ENCODE assay signal across 13 mouse cellular contexts in the genomic region with DNA sequence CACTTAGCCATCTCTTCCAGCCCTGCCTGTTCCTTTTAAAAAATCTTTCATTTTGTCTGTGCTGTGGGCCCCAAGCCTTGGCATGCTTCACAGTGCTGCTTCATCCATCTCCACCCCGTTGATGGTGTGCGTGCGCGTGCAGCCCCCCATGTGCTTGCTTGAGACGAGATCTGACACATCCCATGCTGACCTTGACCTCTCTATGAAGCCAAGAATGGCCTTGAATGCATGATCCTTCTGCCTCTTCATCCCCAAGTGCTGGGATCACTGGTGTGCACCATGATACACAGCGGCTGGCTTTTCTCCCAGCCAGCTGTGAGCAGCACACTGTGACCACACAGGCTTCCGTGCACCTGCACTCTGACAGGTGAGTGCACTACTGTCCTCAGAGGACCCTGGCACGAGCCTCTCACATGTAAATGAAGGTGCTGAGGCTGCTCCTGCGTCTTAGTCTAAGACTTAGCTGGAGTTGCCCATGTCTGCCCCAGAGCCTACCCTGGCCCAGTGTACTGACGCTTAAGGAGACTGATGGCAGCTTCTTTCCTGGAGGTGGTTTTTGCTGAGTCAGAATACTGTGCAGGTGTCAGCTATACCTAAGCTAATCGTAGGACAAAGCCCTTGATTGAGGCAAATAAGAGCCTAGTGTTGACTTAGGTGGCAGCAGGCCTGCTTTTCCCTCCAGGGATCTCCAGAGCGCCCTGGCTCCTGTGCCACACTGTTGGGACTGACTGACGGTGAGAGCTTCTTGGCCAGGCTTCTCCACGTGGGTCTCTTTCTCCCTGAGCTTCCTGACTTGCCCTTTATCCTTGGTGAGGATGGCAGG. TPM values are rescaled to one million over a fixed set of nuclear protein-coding genes. Genes with fewer than 3 reads are reported as not detected.
DNase-seq lines count a peak whose midpoint lies in the region; ATAC-seq and TF ChIP-seq lines count a peak whose summit lies in the region.
"Had no signal": no experiment of that assay in that cellular context is flagged by ENCODE, and none has a peak within 500 bp of the region (broad histone marks: within the 10 kb centered on the region; RNA-seq: fewer than 3 reads in every experiment).

No protein-coding gene starts in this region.

- peaks cover 43% of the 10 kb centered on the region for H3K4me1 ChIP-seq in midbrain, embryonic 10.5 days
- peaks cover 19% of the 10 kb centered on the region for H3K4me1 ChIP-seq in midbrain, embryonic 11.5 days (ENCODE audit: control insufficient read depth, insufficient read depth, low read length)
- peaks cover 11% of the 10 kb centered on the region for H3K4me1 ChIP-seq in lung, postnatal 0 days (ENCODE audit: insufficient read depth, low read depth, low read length)

- no peak for TF ChIP-seq CTCF in gastrocnemius, adult 2 months (IDR thresholded peaks at IDR 0.05)
- no peak for TF ChIP-seq CTCF in lung, postnatal 0 days (IDR thresholded peaks at IDR 0.05)

- H3K9ac ChIP-seq in midbrain, embryonic 11.5 days (ENCODE audit: low read length), result no peak overlapping the region
- H3K9ac ChIP-seq in lung, postnatal 0 days (replicated peaks; ENCODE audit: low read depth), result no peak overlapping the region
- H3K9ac ChIP-seq: heart, embryonic 12.5 days; neural tube, embryonic 15.5 days had no signal

- TF ChIP-seq EP300 in lung, postnatal 0 days (IDR thresholded peaks at IDR 0.05), result no peak

- peak overlapping the region; percentile 9 for H3K4me3 ChIP-seq in gastrocnemius, adult 2 months
- H3K4me3 ChIP-seq in midbrain, embryonic 10.5 days, result no peak overlapping the region
- H3K4me3 ChIP-seq in midbrain, embryonic 11.5 days (ENCODE audit: low read depth, low read length), result no peak overlapping the region
- no peak overlapping the region for H3K4me3 ChIP-seq in lung, postnatal 0 days (ENCODE audit: low read depth, low read length)
- H3K4me3 ChIP-seq: heart, embryonic 12.5 days; neural tube, embryonic 15.5 days had no signal

- intact Hi-C loops in gastrocnemius, adult 2 months (cut with DNase I), result no loop called here

- H3K9me3 ChIP-seq in midbrain, embryonic 10.5 days (replicated peaks), result no peaks in the 10 kb centered on the region
- H3K9me3 ChIP-seq in midbrain, embryonic 11.5 days (ENCODE audit: control insufficient read depth, low read length), result no peaks in the 10 kb centered on the region
- no peaks in the 10 kb centered on the region for H3K9me3 ChIP-seq in lung, postnatal 0 days (ENCODE audit: low read length)
- H3K9me3 ChIP-seq: heart, embryonic 12.5 days; neural tube, embryonic 15.5 days had no signal

- peaks cover 9% of the 10 kb centered on the region; the same call in 1 of the 2 replicates for H3K36me3 ChIP-seq in midbrain, embryonic 10.5 days
- H3K36me3 ChIP-seq in midbrain, embryonic 11.5 days (ENCODE audit: control insufficient read depth, insufficient read depth, low read length), result no peaks in the 10 kb centered on the region
- no peaks in the 10 kb centered on the region for H3K36me3 ChIP-seq in lung, postnatal 0 days (ENCODE audit: insufficient read depth, low read length)
- H3K36me3 ChIP-seq: neural tube, embryonic 15.5 days had no signal

- peak overlapping the region; percentile 85 for H3K27ac ChIP-seq in gastrocnemius, adult 2 months
- peak overlapping the region; percentile 34; the same call in 1 of the 2 replicates for H3K27ac ChIP-seq in midbrain, embryonic 10.5 days (replicated peaks)
- no peak overlapping the region; the same call in 1 of the 2 replicates for H3K27ac ChIP-seq in midbrain, embryonic 11.5 days (ENCODE audit: low read depth, low read length)
- 0 out of 2 replicates have a peak overlapping the region, but pooled peaks have one; percentile 28 for H3K27ac ChIP-seq in lung, postnatal 0 days (ENCODE audit: low read length)
- H3K27ac ChIP-seq: macrophage; neural tube, embryonic 15.5 days had no signal

- no peak overlapping the region for H3K4me2 ChIP-seq in midbrain, embryonic 11.5 days
- H3K4me2 ChIP-seq in lung, postnatal 0 days (replicated peaks; ENCODE audit: low read depth, low read length), result no peak overlapping the region
- H3K4me2 ChIP-seq: heart, embryonic 12.5 days; neural tube, embryonic 15.5 days had no signal

- DNase-seq in gastrocnemius, adult 2 months, result no peak
- no peak for DNase-seq in gastrocnemius, adult 8-10 months (ENCODE audit: low spot score in 2 of 2)
- DNase-seq in midbrain, embryonic 10.5 days (ENCODE audit: low spot score), result no peak
- DNase-seq in midbrain, embryonic 11.5 days (ENCODE audit: low spot score, missing footprints), result no peak
- peak; percentile 72 for DNase-seq in lung, postnatal 0 days (ENCODE audit: low spot score)
- peak; percentile 42 to 65 for DNase-seq in thymus, postnatal 36 days
- DNase-seq in cerebellum, postnatal 14 days, result no peak
- DNase-seq in MN1 (ENCODE audit: low spot score), result no peak
- DNase-seq: right cerebral cortex, postnatal 14 days had no signal

- H3K27me3 ChIP-seq in midbrain, embryonic 10.5 days (ENCODE audit: low read depth, poor library complexity, severe bottlenecking), result no peaks in the 10 kb centered on the region
- no peaks in the 10 kb centered on the region for H3K27me3 ChIP-seq in midbrain, embryonic 11.5 days (ENCODE audit: control insufficient read depth, insufficient read depth, low read length)
- no peaks in the 10 kb centered on the region for H3K27me3 ChIP-seq in lung, postnatal 0 days (replicated peaks; ENCODE audit: insufficient read depth, low read length)
- H3K27me3 ChIP-seq: heart, embryonic 12.5 days; neural tube, embryonic 15.5 days had no signal

- ATAC-seq in midbrain, embryonic 11.5 days (ENCODE audit: low FRiP score), result no peak
- peak; percentile 76 for ATAC-seq in lung, postnatal 0 days
- ATAC-seq: inflammation-experienced regulatory T-cells, adult 6 months had no signal

- 81% methylated on average over 14 of the region's 14 CpGs for WGBS in midbrain, embryonic 10.5 days
- WGBS in midbrain, embryonic 11.5 days, result 77% methylated on average over 14 of the region's 14 CpGs
- 61% methylated on average over 14 of the region's 14 CpGs for WGBS in lung, postnatal 0 days

RNA-seq across cellular contexts. Expression of gene Pptc7, which starts 11.2 kb away (rescaled TPM):
- total RNA-seq in gastrocnemius, adult 2 months (2021), result 100 to 1,000 TPM; 103 to 115 TPM
- total RNA-seq in gastrocnemius, adult 8-10 months (2022), result 100 to 1,000 TPM in 2 of 4 experiments, 10 to 100 TPM in 2; 91.8 to 110 (median 100.0) TPM
- 7.3 and 7.7 TPM in 2 replicates for polyA plus RNA-seq in midbrain, embryonic 10.5 days (2016; fragmentation: Nextera tagmentation; extraction: Ambion mirVana)
- 7.6 and 8.8 TPM in 2 replicates for polyA plus RNA-seq in midbrain, embryonic 11.5 days (2014; fragmentation: Nextera tagmentation; extraction: Ambion mirVana)
- polyA plus RNA-seq in lung, postnatal 0 days (2015; fragmentation: Nextera tagmentation; extraction: Ambion mirVana), result 12.2 and 12.7 TPM in 2 replicates

RNA-seq across cellular contexts. Expression of gene Tctn1, which starts 31.1 kb away (rescaled TPM):
- total RNA-seq in gastrocnemius, adult 2 months (2021), result 1 to 10 TPM; 1.8 to 2.0 TPM
- total RNA-seq in gastrocnemius, adult 8-10 months (2022), result 1 to 10 TPM; 1.4 to 2.1 (median 1.7) TPM
- polyA plus RNA-seq in midbrain, embryonic 10.5 days (2016; fragmentation: Nextera tagmentation; extraction: Ambion mirVana), result 5.9 and 6.4 TPM in 2 replicates
- 4.3 and 4.8 TPM in 2 replicates for polyA plus RNA-seq in midbrain, embryonic 11.5 days (2014; fragmentation: Nextera tagmentation; extraction: Ambion mirVana)
- polyA plus RNA-seq in lung, postnatal 0 days (2015; fragmentation: Nextera tagmentation; extraction: Ambion mirVana), result 4.5 and 5.1 TPM in 2 replicates

RNA-seq across cellular contexts. Expression of gene Rad9b, which starts 58.7 kb away (rescaled TPM):
- total RNA-seq in gastrocnemius, adult 2 months (2021), result under 1 TPM; 0.38 to 0.45 TPM
- total RNA-seq in gastrocnemius, adult 8-10 months (2022), result under 1 TPM; 0.13 to 0.63 (median 0.42) TPM
- 9.5 and 11.5 TPM in 2 replicates for polyA plus RNA-seq in midbrain, embryonic 10.5 days (2016; fragmentation: Nextera tagmentation; extraction: Ambion mirVana)
- polyA plus RNA-seq in midbrain, embryonic 11.5 days (2014; fragmentation: Nextera tagmentation; extraction: Ambion mirVana), result 9.7 and 11.1 TPM in 2 replicates
- polyA plus RNA-seq in lung, postnatal 0 days (2015; fragmentation: Nextera tagmentation; extraction: Ambion mirVana), result 6.4 and 6.9 TPM in 2 replicates

RNA-seq across cellular contexts. Expression of gene Vps29, which starts 58.8 kb away (rescaled TPM):
- total RNA-seq in gastrocnemius, adult 2 months (2021), result 10 to 100 TPM; 35.0 to 46.0 TPM
- 10 to 100 TPM; 44.0 to 51.2 (median 46.4) TPM for total RNA-seq in gastrocnemius, adult 8-10 months (2022)
- 218 and 220 TPM in 2 replicates for polyA plus RNA-seq in midbrain, embryonic 10.5 days (2016; fragmentation: Nextera tagmentation; extraction: Ambion mirVana)
- polyA plus RNA-seq in midbrain, embryonic 11.5 days (2014; fragmentation: Nextera tagmentation; extraction: Ambion mirVana), result 211 and 215 TPM in 2 replicates
- 189 and 193 TPM in 2 replicates for polyA plus RNA-seq in lung, postnatal 0 days (2015; fragmentation: Nextera tagmentation; extraction: Ambion mirVana)

Comparison
In these comparisons a context has a peak if more than half of its experiments do, and no peak if none do; other contexts are left out.
1. DNase-seq: peak in lung, postnatal 0 days (single experiment) and thymus, postnatal 36 days (2 of 2); none in gastrocnemius, adult 2 months (single experiment), gastrocnemius, adult 8-10 months (0 of 2), midbrain, embryonic 10.5 days (single experiment), midbrain, embryonic 11.5 days (single experiment), cerebellum, postnatal 14 days (0 of 2) and MN1 (single experiment).